Mouse (Mus musculus) CH12.LX (cell line): ENCODE measurements at regions not wholly inside any gene's neighbourhood (a gene's known extent, or its start where the extent isn't known, plus 50 kb on each side); places are given as distances from the start of the nearest gene placed in this dataset.

ENCODE experiments used
- DNase-seq: peaks from one replicate; pipeline ENCODE4 v3.0.0-alpha.2; 2013; ENCODE audit errors: extremely low read depth
- H3K27ac ChIP-seq: 2 replicates; pipeline ENCODE4 v1.5.1; 2012; ENCODE audit warnings: low read depth, mild to moderate bottlenecking, control low read depth, moderate library complexity; ENCODE audit not compliant: insufficient read depth
- H3K27me3 ChIP-seq: replicated peaks from 2 replicates; pipeline ENCODE3; 2012; ENCODE audit warnings: inconsistent platforms
- H3K36me3 ChIP-seq, 2 experiments: replicated peaks in 1 of 2; 2 replicates each; pipeline versions ENCODE3 to v1.6.1; 2012; ENCODE audit warnings: inconsistent platforms in 1 of 2, low read length in 1 of 2, mild to moderate bottlenecking in 1 of 2, mixed read lengths in 1 of 2, moderate library complexity in 1 of 2; ENCODE audit not compliant: control insufficient read depth in 1 of 2, insufficient read depth in 1 of 2
- H3K4me1 ChIP-seq, 2 experiments: 2 replicates each; pipeline ENCODE4 v1.6.1; 2012; ENCODE audit warnings: inconsistent platforms in 1 of 2, moderate library complexity in 1 of 2; ENCODE audit not compliant: insufficient read depth in 2 of 2, control insufficient read depth in 1 of 2
- H3K4me2 ChIP-seq: 2 replicates; pipeline ENCODE4 v1.6.1; 2012; ENCODE audit warnings: low read depth, mild to moderate bottlenecking, control low read depth; ENCODE audit not compliant: poor library complexity, insufficient read depth, severe bottlenecking
- H3K4me3 ChIP-seq, 3 experiments: fragments of 150-350 bp in 1 of 3; sonication (generic) in 1 of 3; replicated peaks in 1 of 3; 2 replicates each; pipeline versions ENCODE3 to v1.5.1; 2011 to 2012; ENCODE audit warnings: low read depth in 2 of 3, low read length in 2 of 3, mild to moderate bottlenecking in 2 of 3, moderate library complexity in 2 of 3, control low read depth in 1 of 3, improper control_type of control experiment in 1 of 3, inconsistent platforms in 1 of 3, mixed read lengths in 1 of 3; ENCODE audit not compliant: poor library complexity in 1 of 3
- H3K79me2 ChIP-seq: replicated peaks from 2 replicates; pipeline ENCODE4 v1.6.1; 2012; ENCODE audit warnings: mild to moderate bottlenecking, moderate library complexity; ENCODE audit not compliant: control insufficient read depth, poor library complexity, insufficient read depth, severe bottlenecking; ENCODE audit errors: extremely low read depth
- H3K9ac ChIP-seq: 2 replicates; pipeline ENCODE4 v1.6.1; 2012; ENCODE audit warnings: low read depth, mild to moderate bottlenecking, control low read depth, moderate library complexity; ENCODE audit not compliant: insufficient read depth
- H3K9me3 ChIP-seq: replicated peaks from 2 replicates; pipeline ENCODE3; 2012; ENCODE audit warnings: low read length, inconsistent platforms, mixed read lengths
- BHLHE40 ChIP-seq: IDR thresholded peaks from 2 replicates; pipeline ENCODE4 v1.6.1; 2011; ENCODE audit warnings: mild to moderate bottlenecking, low read depth, low read length, improper control_type of control experiment
- CHD1 ChIP-seq: IDR thresholded peaks from 2 replicates; pipeline ENCODE4 v1.6.1; 2012; ENCODE audit warnings: low read depth, low read length, improper control_type of control experiment, inconsistent platforms
- CTCF ChIP-seq, 2 experiments: IDR thresholded peaks in 1 of 2; conservative IDR thresholded peaks in 1 of 2; 2 replicates each; pipeline ENCODE4 v1.5.1; 2011 to 2012; ENCODE audit warnings: low read depth in 2 of 2, low read length in 2 of 2, improper control_type of control experiment in 1 of 2, inconsistent platforms in 1 of 2, mild to moderate bottlenecking in 1 of 2, moderate library complexity in 1 of 2
- E2F4 ChIP-seq: IDR thresholded peaks from 2 replicates; pipeline ENCODE4 v1.6.1; 2011; ENCODE audit warnings: low read depth, low read length, improper control_type of control experiment; ENCODE audit not compliant: insufficient replicate concordance
- ELF1 ChIP-seq: IDR thresholded peaks from 2 replicates; pipeline ENCODE4 v1.6.1; 2014; ENCODE audit warnings: low read depth, mild to moderate bottlenecking, inconsistent platforms, low read length, improper control_type of control experiment
- EP300 ChIP-seq: IDR thresholded peaks from 2 replicates; pipeline ENCODE4 v1.6.1; 2011; ENCODE audit warnings: low read length, improper control_type of control experiment
- ETS1 ChIP-seq: conservative IDR thresholded peaks from 2 replicates; pipeline ENCODE4 v1.6.1; 2012; ENCODE audit warnings: low read depth, mild to moderate bottlenecking, inconsistent platforms, low read length, improper control_type of control experiment, moderate library complexity
- GABPA ChIP-seq: IDR thresholded peaks from 2 replicates; pipeline ENCODE4 v1.6.1; 2012; ENCODE audit warnings: low read depth, low read length, improper control_type of control experiment, inconsistent platforms; ENCODE audit not compliant: insufficient replicate concordance
- HCFC1 ChIP-seq: IDR thresholded peaks from 2 replicates; pipeline ENCODE4 v1.6.1; 2012; ENCODE audit warnings: low read depth, mild to moderate bottlenecking, inconsistent platforms, low read length, improper control_type of control experiment
- IRF4 ChIP-seq: IDR thresholded peaks from 2 replicates; pipeline ENCODE4 v1.6.1; 2014; ENCODE audit warnings: low read depth, mild to moderate bottlenecking, inconsistent platforms, low read length, improper control_type of control experiment
- KAT2A ChIP-seq: IDR thresholded peaks from 2 replicates; pipeline ENCODE4 v1.6.1; 2012; ENCODE audit warnings: low read length, improper control_type of control experiment, inconsistent platforms; ENCODE audit not compliant: insufficient replicate concordance
- MAFK ChIP-seq: IDR thresholded peaks from 2 replicates; pipeline ENCODE4 v1.6.1; 2011; ENCODE audit warnings: low read length, improper control_type of control experiment; ENCODE audit not compliant: insufficient replicate concordance
- MAX ChIP-seq: IDR thresholded peaks from 2 replicates; pipeline ENCODE4 v1.6.1; 2011; ENCODE audit warnings: low read length, improper control_type of control experiment
- MAZ ChIP-seq: IDR thresholded peaks from 2 replicates; pipeline ENCODE4 v1.6.1; 2012; ENCODE audit warnings: low read depth, mild to moderate bottlenecking, inconsistent platforms, low read length, improper control_type of control experiment, moderate library complexity
- MEF2A ChIP-seq: IDR thresholded peaks from 2 replicates; pipeline ENCODE4 v1.6.1; 2014; ENCODE audit warnings: low read depth, mild to moderate bottlenecking, inconsistent platforms, low read length, improper control_type of control experiment, borderline replicate concordance
- NELFE ChIP-seq: IDR thresholded peaks from 2 replicates; pipeline ENCODE4 v1.6.1; 2011; ENCODE audit warnings: low read depth, low read length, improper control_type of control experiment
- NRF1 ChIP-seq: IDR thresholded peaks from 2 replicates; pipeline ENCODE4 v1.6.1; 2014; ENCODE audit warnings: low read depth, mild to moderate bottlenecking, inconsistent platforms, low read length, improper control_type of control experiment, moderate library complexity
- POLR2AphosphoS2 ChIP-seq: IDR thresholded peaks from 2 replicates; pipeline ENCODE4 v1.6.1; 2011; ENCODE audit warnings: low read depth, low read length, improper control_type of control experiment
- RAD21 ChIP-seq: IDR thresholded peaks from 2 replicates; pipeline ENCODE4 v1.6.1; 2011; ENCODE audit warnings: low read depth, mild to moderate bottlenecking, low read length, improper control_type of control experiment, moderate library complexity
- RCOR1 ChIP-seq: conservative IDR thresholded peaks from 2 replicates; pipeline ENCODE4 v1.6.1; 2012; ENCODE audit warnings: low read depth, mild to moderate bottlenecking, inconsistent platforms, low read length, improper control_type of control experiment
- SMC3 ChIP-seq: IDR thresholded peaks from 2 replicates; pipeline ENCODE4 v1.6.1; 2011; ENCODE audit warnings: low read depth, low read length, improper control_type of control experiment
- TCF12 ChIP-seq: IDR thresholded peaks from 2 replicates; pipeline ENCODE4 v1.6.1; 2014; ENCODE audit warnings: low read depth, mild to moderate bottlenecking, inconsistent platforms, low read length, improper control_type of control experiment
- USF1 ChIP-seq: IDR thresholded peaks from 2 replicates; pipeline ENCODE4 v1.6.1; 2014; ENCODE audit warnings: low read depth, mild to moderate bottlenecking, inconsistent platforms, low read length, improper control_type of control experiment
- USF2 ChIP-seq: conservative IDR thresholded peaks from 2 replicates; pipeline ENCODE4 v1.6.1; 2011; ENCODE audit warnings: low read depth, low read length, improper control_type of control experiment
- ZC3H11A ChIP-seq: IDR thresholded peaks from 2 replicates; pipeline ENCODE4 v1.6.1; 2012; ENCODE audit warnings: low read depth, mild to moderate bottlenecking, inconsistent platforms, low read length, improper control_type of control experiment
- ZKSCAN1 ChIP-seq: IDR thresholded peaks from 2 replicates; pipeline ENCODE4 v1.6.1; 2012; ENCODE audit warnings: low read depth, inconsistent platforms, low read length, improper control_type of control experiment, borderline replicate concordance
- ZMIZ1 ChIP-seq: IDR thresholded peaks from 2 replicates; pipeline ENCODE4 v1.6.1; 2012; ENCODE audit warnings: low read depth, mild to moderate bottlenecking, inconsistent platforms, low read length, improper control_type of control experiment
- ZNF384 ChIP-seq: IDR thresholded peaks from 2 replicates; pipeline ENCODE4 v1.6.1; 2012; ENCODE audit warnings: low read depth, low read length, improper control_type of control experiment, inconsistent platforms
- dilution Hi-C: fragments of 300-500 bp; cut with MboI; formaldehyde crosslinking; loops from 2 replicates; pipeline ENCODE4 v1.14.3; 2020; ENCODE audit warnings: low sequenced_read_pairs; ENCODE audit not compliant: extremely low pct_unique_long_range_greater_than_20kb, extremely low pct_ligation_motif_present
- in situ Hi-C: fragments of 300-500 bp; cut with MboI; formaldehyde crosslinking; loops from 3 replicates; pipeline ENCODE4 v1.14.3; 2019; ENCODE audit warnings: low sequenced_read_pairs, low pct_ligation_motif_present, low pct_unique_long_range_greater_than_20kb, mixed read lengths

- H3K36me3 ChIP-seq: no peaks in the 10 kb centered on the region
- TF ChIP-seq NELFE: no peak
- no peak for TF ChIP-seq KAT2A
- no peak for TF ChIP-seq ZKSCAN1
- no peak for TF ChIP-seq RAD21
- TF ChIP-seq BHLHE40: no peak
- no peak for TF ChIP-seq MAFK
- no peak for TF ChIP-seq HCFC1
- TF ChIP-seq EP300: no peak
- TF ChIP-seq ELF1: no peak
- TF ChIP-seq E2F4: no peak
- no peak for TF ChIP-seq SMC3
- no peak for TF ChIP-seq IRF4
- TF ChIP-seq CTCF (conservative IDR thresholded peaks at IDR 0.05 in 1 of 2, IDR thresholded peaks at IDR 0.05 in 1 of 2; ENCODE audit: low read depth in 2 of 2, low read length in 2 of 2): no peak
- no peak for TF ChIP-seq ZNF384
- no peak for TF ChIP-seq TCF12
- no peak for TF ChIP-seq ZC3H11A
- no peak for TF ChIP-seq RCOR1
- TF ChIP-seq USF1: no peak
- TF ChIP-seq GABPA: no peak
- TF ChIP-seq MAZ: no peak
- no peaks in the 10 kb centered on the region for H3K79me2 ChIP-seq
- H3K9me3 ChIP-seq: no peaks in the 10 kb centered on the region
- no peaks in the 10 kb centered on the region for H3K27me3 ChIP-seq
- no peaks in the 10 kb centered on the region for H3K4me1 ChIP-seq
- no peak overlapping the region for H3K27ac ChIP-seq
- no peak overlapping the region for H3K4me2 ChIP-seq
- no peak overlapping the region for H3K9ac ChIP-seq
- dilution Hi-C loops: no loop called here
- DNase-seq: no peak
- no peak overlapping the region for H3K4me3 ChIP-seq
- in situ Hi-C loops: no loop called here
Observed at GRCm38 (mm10) chr13:37135115-37135514, 85.1 kb upstream of the F13a1 start.

GRCm38 (mm10) chr13:37134518-37134917 lies 84.5 kb upstream of the F13a1 start:
- no peak for DNase-seq
- Histone ChIP-seq H3K79me2 (no peaks in the 10 kb centered on the region), H3K4me3 (no peak overlapping the region), H3K4me2 (no peak overlapping the region), H3K9ac (no peak overlapping the region), H3K27ac (no peak overlapping the region), H3K9me3 (no peaks in the 10 kb centered on the region), H3K27me3 (no peaks in the 10 kb centered on the region), H3K36me3 (no peaks in the 10 kb centered on the region), H3K4me1 (no peaks in the 10 kb centered on the region)
- in situ Hi-C loops (no loop called here), dilution Hi-C loops (no loop called here)
- no peak for TF ChIP-seq MEF2A
- TF ChIP-seq ZC3H11A: no peak
- TF ChIP-seq ZKSCAN1: no peak
- TF ChIP-seq TCF12: no peak
- no peak for TF ChIP-seq MAFK
- TF ChIP-seq ZNF384: no peak
- TF ChIP-seq USF2: no peak
- TF ChIP-seq ZMIZ1: no peak
- TF ChIP-seq ETS1: no peak
- no peak for TF ChIP-seq NRF1
- TF ChIP-seq CHD1: no peak
- no peak for TF ChIP-seq SMC3
- TF ChIP-seq MAX: no peak
- no peak for TF ChIP-seq HCFC1
- no peak for TF ChIP-seq POLR2AphosphoS2
